Mouse (Mus musculus) cerebellum, adult (tissue): ENCODE data around the gene Stab1.

Experiments used
- ATAC-seq: cut with Nextera tagmentation; 2 replicates; pipeline ENCODE4 v1.9.2; 2017; ENCODE audit warnings: mild to moderate bottlenecking, moderate library complexity, mixed read lengths; ENCODE audit not compliant: insufficient number of reproducible peaks, low FRiP score, low TSS enrichment

Gene Stab1

DNA sequence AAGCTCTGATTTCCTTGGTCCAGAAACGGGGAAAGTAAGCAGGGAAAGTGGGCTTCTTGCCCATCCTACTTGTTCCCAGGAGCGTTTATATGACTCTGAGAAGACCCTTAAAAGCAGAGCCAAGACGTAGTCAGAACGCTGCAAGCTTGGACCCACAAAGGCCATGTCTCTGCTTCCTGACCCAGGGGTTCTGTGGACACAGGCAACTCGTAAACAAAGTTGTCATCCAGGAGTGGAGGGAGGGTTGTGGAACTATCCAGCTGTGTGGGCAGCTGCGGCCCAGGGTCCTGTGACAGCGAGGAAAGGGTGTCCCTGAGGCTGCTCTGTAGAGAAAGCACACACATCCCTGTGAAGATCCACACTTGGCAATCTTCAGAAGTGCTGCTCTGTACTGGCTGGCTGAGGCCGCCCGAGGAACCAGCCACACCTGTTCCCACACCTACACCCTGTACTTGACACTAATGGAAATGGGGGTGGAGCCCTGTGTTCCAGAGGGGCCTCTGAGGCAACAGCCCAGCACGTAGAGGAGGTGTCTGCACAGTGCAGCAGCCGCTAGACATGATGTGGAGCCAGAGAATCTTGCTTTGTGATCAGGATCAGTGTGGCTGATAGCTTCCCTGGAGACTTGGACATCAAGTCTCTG is 35.3 kb downstream of the Stab1 start:
- no peak for ATAC-seq

DNA sequence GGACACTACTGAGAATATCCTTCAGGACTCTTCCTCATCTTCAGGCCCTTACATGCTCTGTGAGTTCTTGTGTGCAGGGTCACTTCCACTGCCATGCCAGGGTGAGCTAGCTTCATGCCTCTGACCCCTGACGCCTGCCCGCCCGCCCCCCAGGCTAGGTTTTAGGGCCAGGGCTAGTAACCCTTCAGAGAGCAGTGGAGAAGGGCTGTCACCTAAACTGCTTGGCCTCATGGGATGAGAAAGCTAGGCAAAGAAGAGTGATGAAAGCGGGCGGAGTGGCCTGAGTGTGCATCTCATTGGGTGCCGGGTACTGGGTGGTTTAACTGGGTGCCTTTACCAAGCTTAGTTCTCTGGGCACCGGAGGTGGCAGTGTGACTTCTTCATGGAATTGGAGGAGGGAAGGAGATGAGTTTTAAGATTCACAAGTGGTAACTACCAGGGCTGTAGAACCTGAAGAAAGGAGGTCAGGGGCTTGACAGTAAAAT is 35.9 kb downstream of the Stab1 start:
- ATAC-seq = no peak

DNA sequence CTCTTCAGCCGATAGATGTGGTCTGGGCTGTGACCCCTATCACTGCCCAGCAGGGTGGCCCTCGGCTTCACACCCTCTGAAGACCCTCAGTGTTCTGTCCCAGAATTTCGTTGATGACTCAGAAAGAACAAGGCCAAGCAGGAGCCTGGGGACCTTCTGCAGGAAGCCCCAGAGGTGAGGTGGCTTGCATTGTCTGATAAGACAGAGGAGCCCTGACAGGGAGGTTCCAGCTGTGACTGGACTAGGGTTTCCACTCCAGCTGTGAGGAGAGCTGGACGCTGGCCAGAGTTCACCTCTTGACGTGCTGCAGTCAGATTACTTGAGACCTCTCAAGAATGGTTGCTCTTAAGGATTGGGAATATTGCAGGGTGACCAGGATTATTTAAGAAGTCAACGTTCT is 36.4 kb downstream of the Stab1 start:
- no peak for ATAC-seq

DNA sequence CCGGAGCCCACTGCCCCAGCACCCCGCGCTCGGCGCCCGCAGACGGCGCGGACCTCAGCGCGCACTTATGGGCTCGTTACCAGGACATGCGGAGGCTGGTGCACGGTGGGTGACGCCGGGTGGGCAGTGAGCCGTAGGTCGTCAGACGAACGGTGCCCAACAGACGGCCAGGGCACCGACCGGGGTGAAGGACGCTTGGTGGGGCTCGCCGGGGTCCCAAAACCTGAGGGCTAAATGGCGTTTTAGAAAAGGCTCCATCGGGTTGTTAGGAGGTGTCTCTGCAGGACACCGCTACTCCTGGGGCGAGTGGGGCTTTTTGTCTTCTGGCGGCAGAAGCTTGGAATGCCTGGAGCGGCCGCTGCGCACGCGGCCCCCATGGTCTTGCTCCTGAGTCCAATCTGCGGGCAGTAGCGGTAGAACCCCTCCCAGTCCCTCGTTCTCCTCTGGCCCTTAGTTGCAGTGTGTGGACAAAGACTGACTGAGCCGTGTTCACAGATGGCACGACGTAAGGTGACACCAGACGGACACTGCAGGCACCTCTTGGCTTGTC is 37.1 kb downstream of the Stab1 start:
- no peak for ATAC-seq

GRCm38 (mm10) chr14:31130236-31131220 is 37.9 kb downstream of the Stab1 start, which contains the start of gene Nt5dc2:
Nt5dc2 (plus strand) TSS chr14:31131053.
- ATAC-seq = no peak

DNA sequence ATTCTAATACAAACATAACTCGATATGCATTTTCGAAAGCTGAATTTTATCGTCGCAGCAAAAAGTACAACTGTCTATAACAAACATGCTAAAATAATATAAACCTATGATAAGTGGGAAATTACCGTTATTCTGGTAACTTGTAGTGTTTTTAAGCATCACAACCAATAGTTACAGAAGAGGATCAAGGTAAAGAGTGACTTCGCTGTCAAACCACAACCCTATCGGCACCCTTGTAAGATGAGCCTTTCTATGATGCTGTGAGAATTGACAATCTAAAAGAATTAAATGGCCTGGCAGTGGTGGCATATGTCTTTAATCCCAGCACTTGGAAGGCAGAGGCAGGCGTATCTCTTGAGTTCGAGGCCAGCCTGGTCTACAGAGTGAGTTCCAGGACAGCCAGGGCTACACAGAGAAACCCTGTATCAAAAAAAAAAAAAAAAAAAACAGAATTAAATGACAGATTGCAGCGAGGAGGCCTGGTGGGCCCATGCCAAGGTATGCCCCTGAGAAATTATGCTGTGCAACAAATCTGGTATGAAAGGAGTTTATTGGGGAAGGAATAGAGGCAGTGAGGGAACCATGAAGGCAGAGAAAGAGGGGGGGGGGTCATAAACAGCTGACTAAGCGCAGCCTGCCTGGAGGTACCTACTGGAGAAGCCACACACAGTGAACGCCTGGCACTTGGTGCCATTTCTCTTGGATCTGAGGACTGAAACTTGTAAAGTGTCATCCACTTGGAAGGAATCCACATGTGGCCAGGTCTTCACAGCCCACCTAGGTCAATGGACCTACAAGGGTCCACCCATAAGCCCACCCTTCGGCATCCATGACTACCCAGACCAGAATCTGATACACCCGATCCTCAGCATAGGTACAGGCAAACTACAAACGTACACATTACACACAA is 38.9 kb downstream of the Stab1 start:
- no peak for ATAC-seq

- ATAC-seq = peak; percentile 97
Measured at GRCm38 (mm10) chr14:31128826-31129219, 39.6 kb downstream of the Stab1 start, which contains the start of gene Smim4. Smim4 (minus strand) TSS chr14:31128956.

GRCm38 (mm10) chr14:31128101-31128825 is 40.2 kb downstream of the Stab1 start:
- 0 out of 2 replicates have a peak, but pooled peaks have one; percentile 2 for ATAC-seq

DNA sequence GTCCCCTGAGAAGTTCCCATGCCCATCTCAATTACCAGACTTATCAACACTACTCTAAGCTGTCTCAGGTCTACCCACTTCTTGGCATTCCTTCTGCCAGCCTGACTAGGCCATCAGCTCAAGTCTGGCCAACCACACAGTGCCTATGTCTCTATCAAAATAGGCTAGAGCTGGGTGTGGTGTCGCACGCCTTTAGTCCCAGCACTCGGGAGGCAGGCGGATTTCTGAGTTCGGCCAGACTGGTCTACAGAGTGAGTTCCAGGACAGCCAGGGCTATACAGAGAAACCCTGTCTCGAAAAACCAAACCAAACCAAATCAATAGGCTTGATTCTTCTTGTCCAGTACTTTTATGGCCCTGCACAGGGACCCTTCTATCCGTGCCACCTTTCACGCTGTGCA is 41.6 kb downstream of the Stab1 start:
- no peak for ATAC-seq

GRCm38 (mm10) chr14:31125106-31126075 is 43.0 kb downstream of the Stab1 start:
- ATAC-seq = no peak

GRCm38 (mm10) chr14:31115522-31115921 is 52.9 kb downstream of the Stab1 start:
- no peak for ATAC-seq

GRCm38 (mm10) chr14:31114011-31114410 is 54.4 kb downstream of the Stab1 start:
- no peak for ATAC-seq

GRCm38 (mm10) chr14:31112187-31112586 is 56.3 kb downstream of the Stab1 start:
- ATAC-seq = no peak

- no peak for ATAC-seq
Measured at GRCm38 (mm10) chr14:31110613-31111012, 57.8 kb downstream of the Stab1 start.

GRCm38 (mm10) chr14:31105156-31105555 is 63.3 kb downstream of the Stab1 start:
- no peak for ATAC-seq

- ATAC-seq = no peak
Measured at GRCm38 (mm10) chr14:31089918-31090317, 78.5 kb downstream of the Stab1 start.
